Mouse (Mus musculus) kidney, embryonic 16.5 days (tissue): ENCODE results near the gene Bcas3. TPM values are rescaled to one million over a fixed set of nuclear protein-coding genes. Genes with fewer than 3 reads are reported as not detected.

Source experiments
- ATAC-seq: fragments of 200-750 bp; cut with Nextera tagmentation; 2 replicates; pipeline ENCODE4 v1.8.0; 2017; ENCODE audit warnings: moderate TSS enrichment; ENCODE audit not compliant: low FRiP score, low TSS enrichment
- H3K27ac ChIP-seq: fragments of 300-500 bp; sonication (generic); 2 replicates; pipeline ENCODE4 v1.5.1; 2014; ENCODE audit warnings: low read length
- H3K27me3 ChIP-seq: fragments of 300-500 bp; sonication (generic); 2 replicates; pipeline ENCODE4 v1.6.1; 2014; ENCODE audit warnings: low read length, control low read depth, mixed read lengths; ENCODE audit not compliant: insufficient read depth
- H3K36me3 ChIP-seq: fragments of 300-500 bp; sonication (generic); 2 replicates; pipeline ENCODE4 v1.6.1; 2014; ENCODE audit warnings: low read length, control low read depth, mixed read lengths; ENCODE audit not compliant: insufficient read depth
- H3K4me1 ChIP-seq: fragments of 300-500 bp; sonication (generic); 2 replicates; pipeline ENCODE4 v1.6.1; 2014; ENCODE audit warnings: low read length, control low read depth, mixed read lengths; ENCODE audit not compliant: insufficient read depth
- H3K4me2 ChIP-seq: fragments of 300-500 bp; sonication (generic); replicated peaks from 2 replicates; pipeline ENCODE4 v1.6.1; 2014; ENCODE audit warnings: low read depth, low read length
- H3K4me3 ChIP-seq: fragments of 300-500 bp; sonication (generic); 2 replicates; pipeline ENCODE4 v1.5.1; 2014; ENCODE audit warnings: mild to moderate bottlenecking, low read length
- H3K9ac ChIP-seq: fragments of 300-500 bp; sonication (generic); replicated peaks from 2 replicates; pipeline ENCODE4 v1.6.1; 2014; ENCODE audit warnings: low read length
- H3K9me3 ChIP-seq: fragments of 300-500 bp; sonication (generic); 2 replicates; pipeline ENCODE4 v1.6.1; 2016; ENCODE audit warnings: low read length, control low read depth
- WGBS: fragments of 180-500 bp; shearing (Covaris S2); extraction: QIAGEN DNeasy Blood & Tissue Kit; methylation state at CpG from one replicate; pipeline ENCODE4 v1.1.7; 2014; 5-methylcytosine and 5-hydroxymethylcytosine counted together
- polyA plus RNA-seq: library from polyadenylated mRNA; unstranded; fragments of >200 nt; fragmentation: Nextera tagmentation; extraction: Ambion mirVana; gene quantifications from 2 replicates; pipeline ENCODE4 v1.2.1, GENCODE M21; 2015

Bcas3 gene
- polyA plus RNA-seq, 1 experiment from 2014 or later = 34.7 TPM

DNA sequence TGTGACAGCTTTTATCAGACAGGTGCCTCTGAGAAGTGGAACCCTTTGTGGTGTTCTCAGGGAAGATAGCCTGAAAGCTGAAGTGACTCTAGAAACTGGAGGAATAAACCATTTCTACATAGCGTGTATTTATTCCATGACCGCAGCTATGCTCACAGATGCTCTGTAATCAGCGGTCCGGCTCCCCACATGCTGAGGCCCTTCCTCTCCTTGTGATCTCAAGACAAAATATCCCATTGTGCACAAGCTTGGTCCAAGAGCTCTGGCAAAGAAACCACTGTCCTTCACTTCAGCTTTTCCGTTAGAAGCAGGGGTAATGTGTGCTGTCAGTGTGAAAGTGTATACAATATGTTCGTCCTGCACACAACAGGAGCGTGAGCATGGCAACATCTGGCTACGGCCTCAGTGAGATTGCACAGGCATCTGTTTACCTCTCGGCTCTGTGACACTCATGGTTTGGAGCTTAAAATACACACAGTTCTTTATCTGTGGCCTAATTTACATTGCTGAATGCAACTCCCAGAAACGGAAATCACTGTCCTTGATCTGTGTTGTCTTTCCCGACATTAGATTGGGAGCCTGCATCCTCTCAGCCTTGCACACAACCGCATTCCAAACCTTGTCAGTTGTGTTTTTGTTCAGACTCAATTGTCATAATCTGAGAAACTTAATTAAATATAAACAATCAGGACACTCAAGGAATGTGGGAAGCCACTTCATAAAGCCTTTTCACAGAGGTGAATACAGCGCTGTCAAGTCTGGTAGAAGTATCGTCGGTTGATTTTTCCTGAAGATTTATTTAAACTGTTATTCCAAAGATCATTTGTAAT, 225.1 kb downstream of the Bcas3 start:
- Histone ChIP-seq H3K36me3 (no peaks in the 10 kb centered on the region), H3K4me3 (no peak overlapping the region), H3K9ac (no peak overlapping the region), H3K27me3 (no peaks in the 10 kb centered on the region), H3K27ac (peak overlapping the region; percentile 26; the same call in 1 of the 2 replicates), H3K9me3 (no peaks in the 10 kb centered on the region), H3K4me1 (peaks cover 12% of the 10 kb centered on the region), H3K4me2 (no peak overlapping the region)
- ATAC-seq = no peak
- WGBS = 70% methylated on average over 15 of the region's 15 CpGs

- no peak overlapping the region for H3K9ac ChIP-seq
- H3K4me2 ChIP-seq = no peak overlapping the region
- H3K4me1 ChIP-seq = 0 out of 2 replicates have a peak, but pooled peaks cover 4% of the 10 kb centered on the region
- ATAC-seq = no peak
- 44% methylated on average over 8 of the region's 8 CpGs for WGBS
- no peaks in the 10 kb centered on the region for H3K36me3 ChIP-seq
- H3K4me3 ChIP-seq = no peak overlapping the region
- no peaks in the 10 kb centered on the region for H3K27me3 ChIP-seq
- H3K27ac ChIP-seq = no peak overlapping the region
- H3K9me3 ChIP-seq = no peaks in the 10 kb centered on the region
These were observed 231.1 kb downstream of the Bcas3 start for GRCm38 (mm10) chr11:85584086-85584485.

DNA sequence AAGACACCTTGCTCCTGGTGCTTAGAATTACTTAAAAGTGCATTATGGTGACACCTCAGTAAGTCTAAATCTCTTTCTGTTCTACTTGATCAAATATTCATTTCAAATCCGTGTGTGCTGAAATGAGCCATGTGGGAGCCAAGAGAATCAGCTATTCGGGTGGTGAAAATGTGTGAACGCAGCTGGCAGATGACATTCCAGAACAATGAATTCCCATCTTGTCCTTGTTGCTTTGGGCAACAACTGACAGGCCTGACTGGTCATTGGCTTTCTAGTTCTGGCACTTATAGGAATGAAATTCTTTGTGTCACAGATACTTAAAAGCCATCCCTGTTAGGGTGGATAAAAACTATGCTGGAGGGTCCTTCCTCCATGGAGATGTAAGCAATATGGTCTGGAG, 240.7 kb downstream of the Bcas3 start:
- Histone ChIP-seq H3K9me3 (no peaks in the 10 kb centered on the region), H3K4me3 (no peak overlapping the region), H3K9ac (no peak overlapping the region), H3K4me2 (no peak overlapping the region), H3K27me3 (no peaks in the 10 kb centered on the region), H3K36me3 (no peaks in the 10 kb centered on the region), H3K4me1 (no peaks in the 10 kb centered on the region), H3K27ac (no peak overlapping the region)
- no peak for ATAC-seq
- WGBS = 87% methylated on average over 3 of the region's 3 CpGs

- H3K27me3 ChIP-seq = no peaks in the 10 kb centered on the region
- H3K27ac ChIP-seq = no peak overlapping the region
- H3K36me3 ChIP-seq = no peaks in the 10 kb centered on the region
- no peak overlapping the region for H3K9ac ChIP-seq
- H3K4me2 ChIP-seq = no peak overlapping the region
- H3K4me1 ChIP-seq = no peaks in the 10 kb centered on the region
- H3K4me3 ChIP-seq = no peak overlapping the region
- H3K9me3 ChIP-seq = no peaks in the 10 kb centered on the region
- ATAC-seq = no peak
These were observed 246.3 kb downstream of the Bcas3 start for GRCm38 (mm10) chr11:85599251-85599650.

GRCm38 (mm10) chr11:85603546-85604322, 250.8 kb downstream of the Bcas3 start:
- Histone ChIP-seq H3K9ac (no peak overlapping the region), H3K27me3 (no peaks in the 10 kb centered on the region), H3K4me2 (no peak overlapping the region), H3K36me3 (no peaks in the 10 kb centered on the region), H3K4me3 (no peak overlapping the region), H3K4me1 (no peaks in the 10 kb centered on the region), H3K27ac (no peak overlapping the region), H3K9me3 (no peaks in the 10 kb centered on the region)
- no peak for ATAC-seq
- 99% methylated on average over 3 of the region's 3 CpGs for WGBS

DNA sequence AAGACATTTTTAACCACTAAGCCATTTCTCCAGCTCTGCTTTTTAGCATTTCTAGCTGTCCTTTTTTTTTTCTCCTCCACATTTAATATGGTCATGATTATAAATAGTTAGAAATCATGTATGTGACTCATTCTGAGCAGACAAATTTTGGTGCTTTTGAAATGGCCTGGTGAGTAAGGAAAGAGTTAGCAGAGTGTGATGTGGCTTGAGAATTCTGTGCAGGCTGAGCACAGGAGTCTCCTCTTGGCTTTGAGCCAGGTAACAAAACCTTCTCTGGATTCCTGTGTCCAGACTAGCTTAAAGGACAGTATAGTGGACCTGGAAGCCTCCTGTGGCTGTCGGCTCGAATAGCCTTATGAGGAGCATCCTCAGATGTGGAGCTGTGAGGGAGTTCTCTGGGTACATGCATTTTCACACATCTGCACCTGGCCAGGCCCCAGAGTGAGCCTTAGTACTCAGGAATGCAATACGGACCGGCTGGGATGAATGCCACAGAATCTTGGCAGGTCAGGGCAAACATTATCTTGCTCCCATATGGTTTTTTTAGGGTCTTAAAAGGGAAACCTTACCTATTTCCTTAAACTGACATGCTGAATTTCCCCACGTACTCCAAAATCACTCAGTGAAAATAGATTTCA, 256.5 kb downstream of the Bcas3 start:
- Histone ChIP-seq H3K9me3 (no peaks in the 10 kb centered on the region), H3K9ac (no peak overlapping the region), H3K4me2 (no peak overlapping the region), H3K36me3 (no peaks in the 10 kb centered on the region), H3K4me1 (peaks cover 31% of the 10 kb centered on the region), H3K27ac (no peak overlapping the region), H3K4me3 (no peak overlapping the region), H3K27me3 (0 out of 2 replicates have a peak, but pooled peaks cover 2% of the 10 kb centered on the region)
- WGBS = 52% methylated on average over 5 of the region's 5 CpGs
- ATAC-seq = no peak

DNA sequence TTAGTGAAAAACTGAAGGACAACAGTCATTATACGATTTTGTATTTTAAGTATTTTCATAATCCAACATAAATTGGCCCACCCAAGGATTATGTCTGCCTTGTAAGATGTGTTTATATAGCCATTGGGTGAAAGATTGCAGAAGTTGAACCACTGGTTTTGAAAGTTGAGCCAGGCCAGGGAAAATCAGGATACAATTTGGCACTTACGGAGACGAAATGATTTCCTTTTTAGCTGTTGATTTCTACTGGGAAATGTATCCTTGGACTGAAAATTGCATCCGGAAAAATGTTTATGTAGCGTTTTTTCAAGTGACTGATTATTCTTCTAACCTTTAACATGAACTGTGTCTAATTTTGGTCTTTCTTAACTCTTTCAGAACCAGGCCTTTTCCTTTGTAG, 260.1 kb downstream of the Bcas3 start:
- ATAC-seq = no peak
- H3K9ac ChIP-seq = no peak overlapping the region
- peaks cover 52% of the 10 kb centered on the region for H3K4me1 ChIP-seq
- no peaks in the 10 kb centered on the region for H3K36me3 ChIP-seq
- peak overlapping the region; percentile 41; the same call in 1 of the 2 replicates for H3K27ac ChIP-seq
- no peak overlapping the region for H3K4me3 ChIP-seq
- no peak overlapping the region for H3K4me2 ChIP-seq
- 39% methylated on average over 5 of the region's 5 CpGs for WGBS
- 0 out of 2 replicates have a peak, but pooled peaks cover 2% of the 10 kb centered on the region for H3K27me3 ChIP-seq
- H3K9me3 ChIP-seq = no peaks in the 10 kb centered on the region

GRCm38 (mm10) chr11:85613586-85613985, 260.6 kb downstream of the Bcas3 start:
- H3K9ac ChIP-seq = no peak overlapping the region

GRCm38 (mm10) chr11:85614431-85614830, 261.5 kb downstream of the Bcas3 start:
- 0 out of 2 replicates have a peak, but pooled peaks cover 2% of the 10 kb centered on the region for H3K27me3 ChIP-seq
- H3K4me1 ChIP-seq = peaks cover 55% of the 10 kb centered on the region
- H3K9ac ChIP-seq = no peak overlapping the region
- no peak overlapping the region for H3K4me2 ChIP-seq
- H3K9me3 ChIP-seq = no peaks in the 10 kb centered on the region
- no peaks in the 10 kb centered on the region for H3K36me3 ChIP-seq
- 70% methylated on average over 7 of the region's 7 CpGs for WGBS
- no peak for ATAC-seq
- no peak overlapping the region for H3K27ac ChIP-seq
- no peak overlapping the region for H3K4me3 ChIP-seq

More at GRCm38 (mm10) chr11:85613586-85613985, 260.6 kb downstream of the Bcas3 start:
- Histone ChIP-seq H3K36me3 (no peaks in the 10 kb centered on the region), H3K4me2 (no peak overlapping the region), H3K9me3 (no peaks in the 10 kb centered on the region), H3K4me1 (peaks cover 52% of the 10 kb centered on the region), H3K4me3 (no peak overlapping the region), H3K27me3 (0 out of 2 replicates have a peak, but pooled peaks cover 2% of the 10 kb centered on the region), H3K27ac (peak overlapping the region; percentile 37)
- 39% methylated on average over 3 of the region's 3 CpGs for WGBS
- 0 out of 2 replicates have a peak, but pooled peaks have one; percentile 12 for ATAC-seq
